Mouse (Mus musculus): ENCODE data around the gene Gm20431. TPM values are rescaled to one million over a fixed set of nuclear protein-coding genes. Genes with fewer than 3 reads are reported as not detected.

Gene Gm20431
- polyA plus RNA-seq, 1 experiment, result 41.0 TPM

DNA sequence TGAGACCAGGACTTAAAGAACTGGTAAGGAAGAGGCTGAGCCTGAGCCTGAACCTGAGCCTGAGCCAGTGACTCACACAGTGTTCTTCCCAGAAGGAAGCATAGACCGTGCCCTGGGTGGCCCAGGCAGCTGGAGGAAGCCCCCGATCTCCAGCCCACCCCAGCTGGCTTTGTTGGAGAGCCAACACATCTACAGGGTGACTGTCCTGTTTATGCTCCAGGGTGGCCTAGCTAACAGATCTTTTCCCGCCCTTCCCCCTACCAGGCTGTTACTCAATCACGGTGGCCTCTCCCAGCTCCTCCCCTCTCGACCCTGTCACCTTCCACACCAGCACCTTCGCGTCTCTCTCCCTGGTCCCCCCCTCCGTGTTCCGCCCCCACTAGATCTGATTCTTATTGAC is 74.3 kb downstream of the Gm20431 start:
- TF ChIP-seq CTCF (IDR thresholded peaks at IDR 0.05; ENCODE audit: control insufficient read depth, insufficient read depth, insufficient replicate concordance, low read depth, low read length), result no peak
- TF ChIP-seq POLR2A (IDR thresholded peaks at IDR 0.05; ENCODE audit: control insufficient read depth, low read depth, low read length), result no peak
- peaks cover 18% of the 10 kb centered on the region for H3K4me1 ChIP-seq (ENCODE audit: control insufficient read depth, insufficient read depth, low read length)
- no peaks in the 10 kb centered on the region for H3K27me3 ChIP-seq (ENCODE audit: control insufficient read depth, insufficient read depth, low read length)
- H3K27ac ChIP-seq (ENCODE audit: control insufficient read depth, insufficient read depth, low read depth, low read length), result no peak overlapping the region
- H3K36me3 ChIP-seq (ENCODE audit: control insufficient read depth, insufficient read depth, low read length), result no peaks in the 10 kb centered on the region
- H3K4me3 ChIP-seq (ENCODE audit: control insufficient read depth, low read depth, low read length), result no peak overlapping the region

GRCm38 (mm10) chr2:167586041-167586440 is 75.3 kb downstream of the Gm20431 start:
- Histone ChIP-seq H3K27ac (ENCODE audit: control insufficient read depth, insufficient read depth, low read depth, low read length) (no peak overlapping the region), H3K36me3 (ENCODE audit: control insufficient read depth, insufficient read depth, low read length) (no peaks in the 10 kb centered on the region), H3K27me3 (ENCODE audit: control insufficient read depth, insufficient read depth, low read length) (no peaks in the 10 kb centered on the region), H3K4me1 (ENCODE audit: control insufficient read depth, insufficient read depth, low read length) (peaks cover 18% of the 10 kb centered on the region), H3K4me3 (ENCODE audit: control insufficient read depth, low read depth, low read length) (no peak overlapping the region)
- TF ChIP-seq CTCF (IDR thresholded peaks at IDR 0.05; ENCODE audit: control insufficient read depth, insufficient read depth, insufficient replicate concordance, low read depth, low read length) (no peak), POLR2A (IDR thresholded peaks at IDR 0.05; ENCODE audit: control insufficient read depth, low read depth, low read length) (no peak)

DNA sequence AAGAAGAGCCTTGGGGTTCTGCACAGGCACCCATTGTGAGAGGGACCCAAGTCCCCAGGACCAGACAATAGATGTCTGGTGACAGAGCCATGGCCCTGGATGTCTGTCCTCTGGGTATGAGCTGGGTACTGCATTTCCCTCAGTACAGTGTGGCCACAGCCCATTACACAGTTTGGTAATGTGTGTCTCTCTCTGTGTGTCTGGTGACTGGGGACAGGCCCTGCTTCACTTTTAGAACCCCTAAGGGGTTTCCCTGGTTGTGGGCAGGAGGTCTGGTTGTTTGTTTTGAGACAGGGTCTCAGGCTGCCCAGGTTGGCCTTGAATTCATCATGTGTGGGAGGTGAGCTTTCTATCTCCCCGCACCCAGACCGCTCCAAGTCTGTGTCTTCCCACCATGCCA is 76.0 kb downstream of the Gm20431 start:
- Histone ChIP-seq H3K36me3 (ENCODE audit: control insufficient read depth, insufficient read depth, low read length) (no peaks in the 10 kb centered on the region), H3K4me3 (ENCODE audit: control insufficient read depth, low read depth, low read length) (no peak overlapping the region), H3K4me1 (ENCODE audit: control insufficient read depth, insufficient read depth, low read length) (peaks cover 15% of the 10 kb centered on the region), H3K27ac (ENCODE audit: control insufficient read depth, insufficient read depth, low read depth, low read length) (no peak overlapping the region), H3K27me3 (ENCODE audit: control insufficient read depth, insufficient read depth, low read length) (no peaks in the 10 kb centered on the region)
- TF ChIP-seq CTCF (IDR thresholded peaks at IDR 0.05; ENCODE audit: control insufficient read depth, insufficient read depth, insufficient replicate concordance, low read depth, low read length) (no peak), POLR2A (IDR thresholded peaks at IDR 0.05; ENCODE audit: control insufficient read depth, low read depth, low read length) (no peak)

GRCm38 (mm10) chr2:167583161-167583952 is 77.9 kb downstream of the Gm20431 start:
- H3K27me3 ChIP-seq (ENCODE audit: control insufficient read depth, insufficient read depth, low read length), result no peaks in the 10 kb centered on the region
- H3K4me3 ChIP-seq (ENCODE audit: control insufficient read depth, low read depth, low read length), result no peak overlapping the region
- H3K4me1 ChIP-seq (ENCODE audit: control insufficient read depth, insufficient read depth, low read length), result peaks cover 6% of the 10 kb centered on the region; the same call in 1 of the 2 replicates
- H3K27ac ChIP-seq (ENCODE audit: control insufficient read depth, insufficient read depth, low read depth, low read length), result no peak overlapping the region
- no peaks in the 10 kb centered on the region for H3K36me3 ChIP-seq (ENCODE audit: control insufficient read depth, insufficient read depth, low read length)
- TF ChIP-seq POLR2A (IDR thresholded peaks at IDR 0.05; ENCODE audit: control insufficient read depth, low read depth, low read length) (no peak), CTCF (IDR thresholded peaks at IDR 0.05; ENCODE audit: control insufficient read depth, insufficient read depth, insufficient replicate concordance, low read depth, low read length) (no peak)

GRCm38 (mm10) chr2:167578521-167578920 is 82.8 kb downstream of the Gm20431 start:
- no peak overlapping the region for H3K27ac ChIP-seq (ENCODE audit: control insufficient read depth, insufficient read depth, low read depth, low read length)
- H3K4me3 ChIP-seq (ENCODE audit: control insufficient read depth, low read depth, low read length), result no peak overlapping the region

DNA sequence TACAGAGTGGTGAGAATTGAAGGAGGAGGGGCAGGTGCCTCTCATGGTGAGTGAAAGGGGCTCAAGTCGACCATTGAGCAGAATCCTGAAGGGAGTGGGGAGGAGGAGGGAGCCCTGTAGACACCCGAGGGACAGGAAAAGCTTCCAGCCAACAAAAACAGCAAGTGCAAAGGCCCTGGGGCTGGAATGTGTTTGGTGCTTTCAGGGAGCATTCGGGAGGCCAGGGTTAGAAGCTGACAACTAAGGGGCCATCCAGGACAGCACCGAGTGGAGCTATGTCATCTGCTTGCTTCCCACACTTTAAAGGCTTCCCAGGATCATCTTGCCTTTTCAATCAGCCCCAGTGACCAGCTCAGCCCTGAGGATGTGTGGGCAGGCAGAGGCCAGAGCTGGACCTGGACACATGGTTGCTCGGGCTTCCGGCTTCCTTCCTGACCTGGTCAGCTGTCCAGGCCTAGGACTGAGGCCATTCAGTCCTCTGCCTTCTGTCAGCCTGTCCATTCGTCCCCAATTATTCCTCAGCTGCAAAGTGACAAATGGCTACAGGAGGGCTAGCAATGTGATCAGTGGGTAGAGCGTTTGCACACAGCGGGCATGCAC is 84.0 kb downstream of the Gm20431 start:
- no peaks in the 10 kb centered on the region for H3K36me3 ChIP-seq (ENCODE audit: control insufficient read depth, insufficient read depth, low read length)
- H3K4me3 ChIP-seq (ENCODE audit: control insufficient read depth, low read depth, low read length), result no peak overlapping the region
- H3K27me3 ChIP-seq (ENCODE audit: control insufficient read depth, insufficient read depth, low read length), result no peaks in the 10 kb centered on the region
- H3K4me1 ChIP-seq (ENCODE audit: control insufficient read depth, insufficient read depth, low read length), result peaks cover 2% of the 10 kb centered on the region; the same call in 1 of the 2 replicates
- no peak overlapping the region for H3K27ac ChIP-seq (ENCODE audit: control insufficient read depth, insufficient read depth, low read depth, low read length)
- TF ChIP-seq POLR2A (IDR thresholded peaks at IDR 0.05; ENCODE audit: control insufficient read depth, low read depth, low read length) (no peak), CTCF (IDR thresholded peaks at IDR 0.05; ENCODE audit: control insufficient read depth, insufficient read depth, insufficient replicate concordance, low read depth, low read length) (no peak)

More at GRCm38 (mm10) chr2:167578521-167578920, 82.8 kb downstream of the Gm20431 start:
- no peak for TF ChIP-seq CTCF (IDR thresholded peaks at IDR 0.05; ENCODE audit: control insufficient read depth, insufficient read depth, insufficient replicate concordance, low read depth, low read length)
- TF ChIP-seq POLR2A (IDR thresholded peaks at IDR 0.05; ENCODE audit: control insufficient read depth, low read depth, low read length), result no peak
- no peaks in the 10 kb centered on the region for H3K36me3 ChIP-seq (ENCODE audit: control insufficient read depth, insufficient read depth, low read length)
- H3K27me3 ChIP-seq (ENCODE audit: control insufficient read depth, insufficient read depth, low read length), result no peaks in the 10 kb centered on the region
- H3K4me1 ChIP-seq (ENCODE audit: control insufficient read depth, insufficient read depth, low read length), result peaks cover 4% of the 10 kb centered on the region; the same call in 1 of the 2 replicates

DNA sequence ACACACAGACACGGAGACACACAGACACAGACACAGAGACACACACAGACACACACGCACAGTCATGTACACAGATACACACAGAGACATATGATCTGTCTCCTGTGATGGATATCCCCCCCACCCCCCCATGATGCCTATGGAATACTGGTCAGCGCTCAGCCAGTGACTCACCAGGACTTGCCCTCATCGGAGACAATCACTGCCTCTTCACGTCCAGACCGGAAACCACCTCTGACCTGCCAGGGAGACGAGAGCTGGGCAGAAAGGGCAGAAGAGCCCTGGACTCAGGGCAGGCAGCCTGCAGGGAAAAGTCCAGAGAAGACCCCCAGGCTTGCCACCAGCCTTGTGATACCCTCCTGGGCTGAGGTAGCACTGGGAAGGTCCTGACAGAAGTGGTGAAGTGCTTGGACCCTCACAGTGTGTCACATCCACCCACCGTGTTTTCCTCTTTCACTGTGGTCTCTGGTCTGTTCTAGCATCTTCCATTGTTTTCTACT is 85.1 kb downstream of the Gm20431 start:
- Histone ChIP-seq H3K27me3 (ENCODE audit: control insufficient read depth, insufficient read depth, low read length) (no peaks in the 10 kb centered on the region), H3K4me1 (ENCODE audit: control insufficient read depth, insufficient read depth, low read length) (peaks cover 5% of the 10 kb centered on the region; the same call in 1 of the 2 replicates), H3K27ac (ENCODE audit: control insufficient read depth, insufficient read depth, low read depth, low read length) (no peak overlapping the region), H3K4me3 (ENCODE audit: control insufficient read depth, low read depth, low read length) (no peak overlapping the region), H3K36me3 (ENCODE audit: control insufficient read depth, insufficient read depth, low read length) (no peaks in the 10 kb centered on the region)
- TF ChIP-seq CTCF (IDR thresholded peaks at IDR 0.05; ENCODE audit: control insufficient read depth, insufficient read depth, insufficient replicate concordance, low read depth, low read length), result no peak
- no peak for TF ChIP-seq POLR2A (IDR thresholded peaks at IDR 0.05; ENCODE audit: control insufficient read depth, low read depth, low read length)

Measured in testis, adult 2 months (tissue).